Mouse (Mus musculus) embryonic stem cell, embryonic (primary cell): ENCODE measurements around the gene Prx.

Experiments used
- CTCF ChIA-PET, 4 experiments: fragments of 300-600 bp in 2 of 4; fragments of 350-600 bp in 2 of 4; sonication (Branson Sonifier 250); formaldehyde crosslinking; loops; one replicate each; lab custom pipeline; 2022; ENCODE audit warnings: inconsistent platforms in 2 of 4; lab: Charles Lee
- POLR2A ChIA-PET, 4 experiments: fragments of 300-600 bp in 2 of 4; fragments of 350-600 bp in 2 of 4; sonication (Branson Sonifier 250); formaldehyde crosslinking; loops; one replicate each; lab custom pipeline; 2022; ENCODE audit warnings: antibody characterized with exemption in 4 of 4, inconsistent platforms in 1 of 4; lab: Charles Lee

Prx gene

GRCm38 (mm10) chr7:27542392-27543033, 43.4 kb downstream of the Prx start:
- ChIA-PET CTCF (interaction anchor here (0.5 to 2.3 kb wide), 11 partner anchors 11 to 103 kb away, joined by 3 to 15 read pairs (median 3); partner anchors contain the start of genes 2310022A10Rik (in 1 of the 4) and Pld3 (in 1 of the 4)), POLR2A (interaction anchor here (0.6 to 2.6 kb wide), 30 partner anchors 10 to 318 kb away, joined by 3 to 17 read pairs (median 4); partner anchors contain the start of genes 2310022A10Rik (in 2 of the 4), Akt2 (in 2 of the 4) and Pld3 (in 2 of the 4))

GRCm38 (mm10) chr7:27543065-27543464, 43.9 kb downstream of the Prx start:
- ChIA-PET CTCF (interaction anchor here in 3 of 4 experiments (0.6 to 2.3 kb wide), 9 partner anchors 10 to 103 kb away, joined by 3 to 15 read pairs (median 4); partner anchors contain the start of genes 2310022A10Rik (in 1 of the 3) and Pld3 (in 1 of the 3)), POLR2A (interaction anchor here in 3 of 4 experiments (0.6 to 2.6 kb wide), 25 partner anchors 9 to 318 kb away, joined by 3 to 17 read pairs (median 5); partner anchors contain the start of genes 2310022A10Rik (in 2 of the 3), Akt2 (in 2 of the 3) and Pld3 (in 2 of the 3))

- ChIA-PET POLR2A (interaction anchor here in 3 of 4 experiments (0.6 to 1.4 kb wide), 6 partner anchors 10 to 106 kb away, joined by 3 to 9 read pairs (median 4); partner anchors contain the start of genes 2310022A10Rik (in 1 of the 3) and Pld3 (in 1 of the 3)), CTCF (interaction anchor here in 3 of 4 experiments (0.8 to 1.7 kb wide), 4 partner anchors 17 to 59 kb away, joined by 3 to 10 read pairs (median 4); no protein-coding TSS in a partner anchor)
Measured at GRCm38 (mm10) chr7:27543851-27544250, 44.7 kb downstream of the Prx start.

- ChIA-PET CTCF (interaction anchor here in 2 of 4 experiments (0.9 to 1.4 kb wide), 4 partner anchors 18 to 148 kb away, joined by 3 to 5 read pairs (median 3); no protein-coding TSS in a partner anchor), POLR2A (interaction anchor here in 3 of 4 experiments (0.6 to 1.5 kb wide), 10 partner anchors 21 to 571 kb away, joined by 3 to 5 read pairs (median 3); no protein-coding TSS in a partner anchor)
Measured at GRCm38 (mm10) chr7:27544675-27545370, 45.7 kb downstream of the Prx start.

GRCm38 (mm10) chr7:27549597-27549996, 50.5 kb downstream of the Prx start:
- ChIA-PET CTCF (interaction anchor here (0.6 to 1.3 kb wide), 7 partner anchors 23 to 75 kb away, joined by 3 to 5 read pairs (median 3); no protein-coding TSS in a partner anchor), POLR2A (interaction anchor here in 3 of 4 experiments (0.6 to 3.7 kb wide), 30 partner anchors 10 to 832 kb away, joined by 3 to 16 read pairs (median 3); partner anchors contain the start of genes Sertad1 (in 2 of the 3), Akt2 (in 1 of the 3), Ltbp4 (in 1 of the 3) and Rab4b (in 1 of the 3))

GRCm38 (mm10) chr7:27552070-27552469, 52.9 kb downstream of the Prx start:
- ChIA-PET CTCF (interaction anchor here in 2 of 4 experiments (1.0 to 1.5 kb wide), 2 partner anchors 25 to 267 kb away, joined by 3 to 4 read pairs; no protein-coding TSS in a partner anchor), POLR2A (interaction anchor here (0.6 to 3.2 kb wide), 12 partner anchors 8 to 65 kb away, joined by 3 to 13 read pairs (median 4); partner anchors contain the start of genes Akt2 (in 1 of the 4) and Sertad1 (in 1 of the 4))

GRCm38 (mm10) chr7:27552931-27553513, 53.9 kb downstream of the Prx start, which contains the start of the genes Pld3 and 2310022A10Rik:
Gene Pld3, minus strand, starts transcription at chr7:27553218.
Gene 2310022A10Rik, plus strand, starts transcription at chr7:27553233.
- ChIA-PET CTCF (interaction anchor here in 2 of 4 experiments (1.0 to 1.2 kb wide), 4 partner anchors 10 to 147 kb away, joined by 3 read pairs; no protein-coding TSS in a partner anchor), POLR2A (interaction anchor here in 3 of 4 experiments (0.6 to 2.6 kb wide), 27 partner anchors 7 to 78 kb away, joined by 3 to 11 read pairs (median 4); partner anchors contain the start of gene Sertad1 (in 1 of the 3))

GRCm38 (mm10) chr7:27560291-27560887, 61.3 kb downstream of the Prx start:
- POLR2A ChIA-PET: interaction anchor here (0.6 to 5.3 kb wide), 22 partner anchors 8 to 649 kb away, joined by 3 to 41 read pairs (median 4); partner anchors contain the start of gene Akt2 (in 1 of the 4)
- CTCF ChIA-PET: interaction anchor here in 2 of 4 experiments (0.6 to 2.2 kb wide), 3 partner anchors 34 to 272 kb away, joined by 3 to 6 read pairs (median 4); no protein-coding TSS in a partner anchor

GRCm38 (mm10) chr7:27560978-27561377, 61.9 kb downstream of the Prx start:
- ChIA-PET POLR2A (interaction anchor here in 3 of 4 experiments (0.5 to 5.3 kb wide), 16 partner anchors 8 to 587 kb away, joined by 3 to 41 read pairs (median 5); partner anchors contain the start of gene Akt2 (in 1 of the 3)), CTCF (interaction anchor here in 2 of 4 experiments (0.8 to 2.2 kb wide), 2 partner anchors 34 to 35 kb away, joined by 3 to 6 read pairs; no protein-coding TSS in a partner anchor)
